Mouse (Mus musculus) fibroblast of lung, adult 2 months (primary cell): Measurements from ENCODE around the gene Mllt1.

ENCODE experiments used
- DNase-seq: peaks from one replicate; pipeline ENCODE4 v3.0.0-alpha.2; 2011; ENCODE audit warnings: low read depth

Gene Mllt1

GRCm38 (mm10) chr17:56876981-56877380, 58.2 kb downstream of the Mllt1 start:
- no peak for DNase-seq

GRCm38 (mm10) chr17:56876465-56876864, 58.8 kb downstream of the Mllt1 start:
- DNase-seq = no peak

- DNase-seq = no peak
These were observed 60.1 kb downstream of the Mllt1 start, which contains the start of gene 1700061G19Rik for GRCm38 (mm10) chr17:56874936-56875651. TSS of gene 1700061G19Rik (plus strand) at chr17:56875477.

GRCm38 (mm10) chr17:56874237-56874636, 61.0 kb downstream of the Mllt1 start, which contains the start of gene Acsbg2:
TSS of gene Acsbg2 (minus strand) at chr17:56874447.
- DNase-seq = no peak

- no peak for DNase-seq
These were observed 62.7 kb downstream of the Mllt1 start for GRCm38 (mm10) chr17:56872512-56872911.

- no peak for DNase-seq
These were observed 63.4 kb downstream of the Mllt1 start for GRCm38 (mm10) chr17:56871767-56872166.

DNA sequence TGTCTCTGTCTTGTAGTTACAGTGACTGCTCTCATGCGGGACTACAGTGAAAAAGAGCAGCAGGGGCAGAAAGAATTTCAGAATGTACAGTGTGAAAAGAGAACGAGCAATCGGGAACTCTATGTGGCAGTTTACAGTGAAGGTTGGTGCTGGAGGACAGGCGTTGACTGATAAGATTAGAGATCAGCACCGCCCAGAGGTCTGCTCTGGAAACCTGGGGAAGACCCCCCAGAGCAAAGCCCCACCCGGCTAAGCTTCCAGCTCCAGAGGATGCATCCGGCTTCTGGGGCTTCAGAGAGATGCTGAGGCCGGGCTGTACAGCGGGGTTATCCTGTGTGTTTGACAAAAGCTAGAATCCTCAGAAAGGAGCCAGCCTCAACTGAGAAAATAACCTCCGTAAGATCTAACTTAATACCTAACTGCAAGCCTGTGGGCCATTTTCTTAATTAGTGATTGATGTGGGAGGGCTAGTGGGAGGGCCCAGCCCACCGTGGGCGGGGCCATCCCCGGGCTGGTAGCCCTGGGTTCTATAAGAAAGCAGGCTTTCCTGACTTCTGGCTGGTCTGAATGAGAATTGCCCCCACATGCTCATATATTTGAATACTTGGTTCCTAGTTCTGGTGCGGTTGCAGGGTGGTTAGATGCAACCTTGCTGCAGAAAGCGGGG, 64.8 kb downstream of the Mllt1 start:
- no peak for DNase-seq

GRCm38 (mm10) chr17:56869481-56869977, 65.7 kb downstream of the Mllt1 start:
- DNase-seq = no peak

DNA sequence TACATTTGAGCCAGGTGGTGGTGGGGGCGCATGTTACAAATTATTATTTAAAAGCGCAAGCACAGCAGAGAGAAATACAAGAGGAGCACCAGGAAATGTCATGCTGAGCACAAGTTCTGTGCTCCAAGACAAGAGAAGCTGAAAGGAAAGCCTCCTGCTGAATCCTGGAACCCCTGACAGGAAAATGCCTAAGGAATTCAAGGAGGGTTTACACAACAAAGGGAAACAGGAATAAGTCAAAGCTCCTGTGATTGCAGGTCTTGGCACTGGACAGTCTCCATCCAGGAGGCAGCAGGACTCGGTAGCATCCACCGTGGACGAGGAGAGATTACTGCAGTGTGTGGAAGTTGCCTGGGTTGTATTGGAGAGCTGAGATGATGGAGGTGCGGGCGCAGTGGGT, 69.1 kb downstream of the Mllt1 start:
- no peak for DNase-seq

DNA sequence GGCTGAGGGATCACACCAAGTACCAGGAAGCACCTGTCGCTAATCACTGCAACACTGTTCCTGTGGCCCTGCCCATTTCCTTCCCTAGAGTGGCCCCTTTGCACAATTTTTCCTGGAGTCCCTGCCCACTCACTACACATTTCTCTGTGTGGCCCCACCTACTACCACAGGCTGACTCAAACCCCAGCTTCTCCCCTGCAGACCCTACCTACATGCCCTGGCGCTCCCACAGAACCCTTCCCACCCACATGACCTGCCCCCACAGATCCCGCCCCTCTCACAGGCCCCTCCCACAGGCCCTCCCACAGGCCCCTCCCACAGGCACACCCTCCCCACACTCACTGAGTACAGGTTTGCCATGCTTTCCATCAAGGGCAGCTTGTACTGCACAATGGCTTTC, 74.0 kb downstream of the Mllt1 start:
- DNase-seq = no peak

GRCm38 (mm10) chr17:56858922-56859321, 76.3 kb downstream of the Mllt1 start:
- no peak for DNase-seq

DNA sequence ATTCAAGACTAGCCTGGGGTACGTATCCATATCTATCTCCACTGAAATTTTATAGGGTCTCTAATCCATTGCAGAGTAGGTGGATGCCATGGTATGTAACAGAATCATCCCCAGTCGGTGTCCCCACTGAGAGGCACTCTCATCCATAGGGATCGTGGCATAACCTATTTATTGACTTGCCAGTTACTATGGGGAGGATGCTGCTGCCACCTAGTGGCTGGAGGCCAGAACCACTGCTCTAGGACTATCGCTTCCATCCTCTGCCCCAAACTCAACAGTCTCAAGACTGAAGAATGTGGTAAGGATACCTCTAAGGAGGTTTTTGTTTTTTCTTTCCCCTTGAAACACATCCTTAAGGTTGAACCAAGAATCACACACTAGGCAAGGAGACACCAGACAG, 77.0 kb downstream of the Mllt1 start:
- peak; percentile 23 for DNase-seq

DNA sequence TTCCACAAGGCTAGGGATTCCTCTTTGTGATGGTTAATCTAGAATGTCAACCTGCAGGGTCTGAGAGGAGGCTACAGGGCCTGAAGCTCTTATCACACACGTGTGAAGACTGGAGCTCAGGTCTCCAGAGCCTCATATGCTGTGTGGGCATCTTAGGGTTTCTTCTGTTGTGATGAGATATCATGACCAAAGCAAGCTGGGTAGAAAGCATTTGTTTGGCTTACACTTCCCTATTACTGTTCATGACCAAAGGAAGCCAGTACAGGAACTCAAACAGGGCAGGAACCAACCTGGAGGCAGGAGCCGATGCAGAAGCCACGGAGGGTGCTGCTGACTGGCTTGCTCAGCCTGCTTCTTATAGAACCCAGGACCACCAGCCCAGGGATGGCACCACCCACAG, 79.8 kb downstream of the Mllt1 start:
- DNase-seq = no peak

DNA sequence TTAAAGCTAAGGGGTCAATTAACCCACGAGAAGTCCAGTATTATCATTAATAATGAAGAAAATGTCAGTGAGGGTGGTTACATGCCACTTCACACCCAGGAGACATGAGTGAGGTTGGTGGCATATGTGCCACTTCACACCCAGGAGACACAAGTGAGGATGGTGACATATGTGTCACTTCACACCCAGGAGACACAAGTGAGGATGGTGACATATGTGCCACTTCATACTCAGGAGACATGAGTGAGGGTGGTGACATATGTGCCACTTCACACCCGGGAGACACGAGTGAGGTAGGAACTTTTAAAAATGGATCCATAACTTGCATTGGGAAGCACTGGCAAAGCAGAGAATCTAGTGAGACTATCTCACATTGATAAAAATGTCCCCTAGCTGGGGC, 84.0 kb downstream of the Mllt1 start:
- DNase-seq = no peak

DNA sequence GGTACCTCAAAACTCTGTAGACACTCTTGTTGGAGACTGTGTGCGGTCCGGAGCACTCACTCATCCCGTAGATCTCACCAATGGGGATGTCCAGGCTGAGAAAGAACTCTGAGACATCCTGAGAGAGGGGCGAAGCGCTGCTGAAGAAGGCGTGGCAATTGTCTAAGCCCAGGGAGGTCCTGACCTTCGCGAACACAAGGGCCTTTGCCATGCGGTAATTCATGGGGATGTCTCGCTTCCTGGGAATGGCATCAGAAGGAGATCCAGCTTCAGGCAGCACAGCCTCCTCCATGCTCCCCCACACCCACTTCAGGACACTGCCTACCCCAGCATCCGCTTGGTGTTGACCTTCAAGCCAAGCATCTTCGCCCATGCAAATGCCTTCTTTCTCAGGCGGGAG, 85.5 kb downstream of the Mllt1 start:
- no peak for DNase-seq

- no peak for DNase-seq
These were observed 86.4 kb downstream of the Mllt1 start for GRCm38 (mm10) chr17:56848785-56849184.

GRCm38 (mm10) chr17:56843678-56844077, 91.5 kb downstream of the Mllt1 start:
- no peak for DNase-seq
